Mouse (Mus musculus): Measurements from ENCODE around the gene Lmbrd2.

DNA sequence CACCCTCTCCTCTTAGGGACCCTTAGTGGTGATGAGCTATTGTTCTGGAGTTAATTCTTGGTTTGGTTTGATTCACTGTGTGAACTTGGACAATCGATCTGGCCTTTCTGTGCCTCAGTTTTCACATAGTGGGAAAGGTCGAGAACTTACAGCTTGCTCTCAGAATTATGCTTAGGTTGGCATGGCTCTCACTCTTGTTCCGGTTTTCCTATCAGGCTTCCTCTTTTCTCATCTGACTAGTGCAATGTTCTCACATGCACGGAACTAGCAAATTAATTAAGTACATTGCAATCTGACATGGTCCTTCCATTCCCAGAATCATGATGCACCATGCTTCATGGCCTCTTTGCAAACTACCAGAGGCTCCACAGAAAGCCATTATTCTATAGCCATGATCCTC lies 17.4 kb upstream of the Lmbrd2 start:
- TF ChIP-seq CTCF (IDR thresholded peaks at IDR 0.05; ENCODE audit: control insufficient read depth, insufficient read depth, insufficient read length), result no peak
- TF ChIP-seq MYOG (IDR thresholded peaks at IDR 0.05; ENCODE audit: control insufficient read depth, extremely low read depth, insufficient read length), result no peak
- TF ChIP-seq MAX (IDR thresholded peaks at IDR 0.05), result no peak
- no peak for TF ChIP-seq CEBPB (IDR thresholded peaks at IDR 0.05; ENCODE audit: low read depth)
- TF ChIP-seq MYOD1 (IDR thresholded peaks at IDR 0.05; ENCODE audit: control insufficient read depth, insufficient read length, low read depth), result no peak
- no peak for TF ChIP-seq USF1 (IDR thresholded peaks at IDR 0.05; ENCODE audit: low read depth)
- no peak for TF ChIP-seq FOSL1 (IDR thresholded peaks at IDR 0.05; ENCODE audit: insufficient read depth, low read length, poor library complexity, severe bottlenecking)
